In the genomic region with DNA sequence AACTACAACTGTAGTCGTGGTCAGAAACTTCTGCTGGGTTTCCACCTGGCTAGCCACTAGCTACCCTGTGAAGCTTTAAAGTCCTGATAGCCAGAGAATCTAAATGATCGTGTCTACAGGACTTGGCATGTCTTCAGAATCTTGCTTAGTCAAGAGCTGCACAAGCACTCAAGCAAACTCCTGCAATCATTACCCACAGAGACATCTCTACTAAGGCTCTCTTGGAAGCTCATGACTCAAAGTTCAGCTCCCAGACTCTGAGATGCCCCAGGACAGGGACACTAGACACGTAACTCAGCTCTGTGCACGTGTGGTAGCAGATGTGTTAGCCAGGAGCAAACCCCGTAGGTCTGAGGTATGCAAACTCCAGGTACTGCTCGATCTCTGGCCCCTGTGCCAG, we compare ENCODE assay signal across 21 mouse cellular contexts.
DNase-seq lines count a peak whose midpoint lies in the region; ATAC-seq and TF ChIP-seq lines count a peak whose summit lies in the region.
"Had no signal": no experiment of that assay in that cellular context is flagged by ENCODE, and none has a peak within 500 bp of the region (broad histone marks: within the 10 kb centered on the region; RNA-seq: fewer than 3 reads in every experiment).

No protein-coding gene starts in this region.

- no peak for TF ChIP-seq CTCF in MEL (IDR thresholded peaks at IDR 0.05 in 2 of 3, conservative IDR thresholded peaks at IDR 0.05 in 1 of 3; ENCODE audit: control insufficient read depth in 1 of 3, insufficient read depth in 1 of 3, low read depth in 2 of 3, low read length in 3 of 3, poor library complexity in 1 of 3, severe bottlenecking in 1 of 3)
- TF ChIP-seq CTCF in kidney, postnatal 0 days (IDR thresholded peaks at IDR 0.05; ENCODE audit: low read depth) = no peak

- TF ChIP-seq RAD21 in MEL (IDR thresholded peaks at IDR 0.05; ENCODE audit: low read depth, low read length) = no peak

- H3K4me1 ChIP-seq in kidney, embryonic 15.5 days = peaks cover 12% of the 10 kb centered on the region
- peaks cover 5 to 20% of the 10 kb centered on the region in 2 experiments; a peak in 3 of 4 replicates for H3K4me1 ChIP-seq in MEL (ENCODE audit: control insufficient read depth in 1 of 2, insufficient read depth in 2 of 2, low read length in 2 of 2)
- 0 out of 2 replicates have a peak, but pooled peaks cover 6% of the 10 kb centered on the region for H3K4me1 ChIP-seq in kidney, postnatal 0 days (replicated peaks; ENCODE audit: insufficient read depth, low read length)

- no peak overlapping the region for H3K27ac ChIP-seq in kidney, embryonic 15.5 days
- H3K27ac ChIP-seq in MEL (ENCODE audit: control insufficient read depth, low read depth, low read length) = no peak overlapping the region
- no peak overlapping the region for H3K27ac ChIP-seq in kidney, postnatal 0 days
- H3K27ac ChIP-seq: embryonic facial prominence, embryonic 15.5 days; forebrain, embryonic 10.5 days; gastrocnemius, adult 2 months; hindbrain, embryonic 10.5 days had no signal

- no peaks in the 10 kb centered on the region for H3K36me3 ChIP-seq in kidney, embryonic 15.5 days
- peaks cover 0 to 18% of the 10 kb centered on the region in 2 experiments; a peak in 2 of 4 replicates for H3K36me3 ChIP-seq in MEL (ENCODE audit: control insufficient read depth in 1 of 2, insufficient read depth in 2 of 2, low read length in 2 of 2)
- no peaks in the 10 kb centered on the region for H3K36me3 ChIP-seq in kidney, postnatal 0 days (ENCODE audit: insufficient read depth, low read length)
- H3K36me3 ChIP-seq: embryonic facial prominence, embryonic 15.5 days; forebrain, embryonic 10.5 days; heart, embryonic 12.5 days; hindbrain, embryonic 10.5 days had no signal

- no peak for ATAC-seq in kidney, embryonic 15.5 days (replicated peaks; ENCODE audit: low FRiP score)
- ATAC-seq in kidney, postnatal 0 days (replicated peaks; ENCODE audit: low FRiP score, low read depth) = peak; percentile 96
- ATAC-seq: activated CD4-positive, CD25-positive, alpha-beta regulatory T cell, adult 4 months; forebrain, embryonic 14.5 days; Patski had no signal

- 82% methylated on average over 6 of the region's 6 CpGs for WGBS in kidney, embryonic 15.5 days
- 77% methylated on average over 6 of the region's 6 CpGs for WGBS in kidney, postnatal 0 days

- H3K27me3 ChIP-seq in kidney, embryonic 15.5 days = peaks cover 48% of the 10 kb centered on the region
- H3K27me3 ChIP-seq in MEL (ENCODE audit: control insufficient read depth in 1 of 2, insufficient read depth in 2 of 2, low read length in 2 of 2) = no peaks in the 10 kb centered on the region
- 0 out of 2 replicates have a peak, but pooled peaks cover 4% of the 10 kb centered on the region for H3K27me3 ChIP-seq in kidney, postnatal 0 days (ENCODE audit: insufficient read depth, low read length)
- H3K27me3 ChIP-seq: embryonic facial prominence, embryonic 15.5 days had no signal

- H3K4me3 ChIP-seq in kidney, embryonic 15.5 days (replicated peaks) = no peak overlapping the region
- no peak overlapping the region for H3K4me3 ChIP-seq in MEL (ENCODE audit: control insufficient read depth in 1 of 2, insufficient read depth in 1 of 2, low read depth in 2 of 2, low read length in 2 of 2)
- no peak overlapping the region for H3K4me3 ChIP-seq in kidney, postnatal 0 days (replicated peaks; ENCODE audit: low read depth, low read length)
- H3K4me3 ChIP-seq: embryonic facial prominence, embryonic 15.5 days; erythroblast, embryonic 14.5 days; forebrain, embryonic 10.5 days; gastrocnemius, adult 2 months; heart, embryonic 12.5 days; hindbrain, embryonic 10.5 days had no signal

- H3K4me2 ChIP-seq in kidney, embryonic 15.5 days = no peak overlapping the region
- no peak overlapping the region for H3K4me2 ChIP-seq in kidney, postnatal 0 days (ENCODE audit: low read length)
- H3K4me2 ChIP-seq: embryonic facial prominence, embryonic 15.5 days; heart, embryonic 12.5 days had no signal

- no peak for TF ChIP-seq EP300 in MEL (IDR thresholded peaks at IDR 0.05; ENCODE audit: low read depth in 1 of 2, low read length in 2 of 2)

- peak; percentile 36 for DNase-seq in kidney, adult 18-20 months
- peak; percentile 5 for DNase-seq in MEL (ENCODE audit: low read depth, low spot score)
- no peak for DNase-seq in kidney, postnatal 0 days (ENCODE audit: low spot score)
- peak; percentile 30 to 68 for DNase-seq in kidney, postnatal 36 days
- no peak for DNase-seq in layer of hippocampus, postnatal 25 days (ENCODE audit: extremely low spot score in 1 of 2, low spot score in 1 of 2)
- DNase-seq in layer of hippocampus, adult 9-10 months (ENCODE audit: low spot score) = no peak
- DNase-seq: adrenal gland, postnatal 14 days; cerebellum, adult 2 months; cerebellum, postnatal 14 days; embryo, embryonic 11 days; gastrocnemius, adult 2 months; gastrocnemius, postnatal 25 days had no signal

- H3K9me3 ChIP-seq in kidney, embryonic 15.5 days (replicated peaks) = no peaks in the 10 kb centered on the region
- no peaks in the 10 kb centered on the region for H3K9me3 ChIP-seq in MEL (replicated peaks; ENCODE audit: insufficient read depth, low read length)
- H3K9me3 ChIP-seq in kidney, postnatal 0 days (replicated peaks; ENCODE audit: low read length) = no peaks in the 10 kb centered on the region
- H3K9me3 ChIP-seq: embryonic facial prominence, embryonic 15.5 days; forebrain, embryonic 10.5 days; heart, embryonic 12.5 days; hindbrain, embryonic 10.5 days had no signal

- no peaks in the 10 kb centered on the region for H3K79me2 ChIP-seq in MEL (ENCODE audit: control insufficient read depth, insufficient read depth, low read length, poor library complexity)

- H3K9ac ChIP-seq in kidney, embryonic 15.5 days = no peak overlapping the region
- no peak overlapping the region for H3K9ac ChIP-seq in MEL (ENCODE audit: control insufficient read depth, low read depth, low read length, poor library complexity, severe bottlenecking)
- H3K9ac ChIP-seq in kidney, postnatal 0 days (ENCODE audit: low read depth, low read length) = no peak overlapping the region
- H3K9ac ChIP-seq: embryonic facial prominence, embryonic 15.5 days; heart, embryonic 12.5 days had no signal

- no peak for TF ChIP-seq POLR2A in MEL (IDR thresholded peaks at IDR 0.05; ENCODE audit: control insufficient read depth in 1 of 2, insufficient read depth in 1 of 2, low read depth in 1 of 2, low read length in 2 of 2, poor library complexity in 1 of 2)

TF ChIP-seq in MEL, 35 proteins besides CTCF, POLR2A, EP300 and RAD21:
- TF ChIP-seq HCFC1 (IDR thresholded peaks at IDR 0.05; ENCODE audit: low read depth, low read length) (no peak), TBP (IDR thresholded peaks at IDR 0.05; ENCODE audit: low read depth, low read length) (no peak), GABPA (IDR thresholded peaks at IDR 0.05; ENCODE audit: low read depth, low read length) (no peak), ZC3H11A (IDR thresholded peaks at IDR 0.05; ENCODE audit: low read depth, low read length) (no peak), ETS1 (IDR thresholded peaks at IDR 0.05; ENCODE audit: low read depth, low read length) (no peak), SMC3 (IDR thresholded peaks at IDR 0.05; ENCODE audit: low read depth, low read length) (no peak), POLR2AphosphoS5 (IDR thresholded peaks at IDR 0.05; ENCODE audit: borderline replicate concordance, low read depth, low read length) (no peak), MAX (IDR thresholded peaks at IDR 0.05; ENCODE audit: low read length) (no peak), CHD2 (IDR thresholded peaks at IDR 0.05; ENCODE audit: low read length) (no peak), NRF1 (IDR thresholded peaks at IDR 0.05; ENCODE audit: insufficient read depth, low read depth, low read length, poor library complexity, severe bottlenecking) (no peak), UBTF (IDR thresholded peaks at IDR 0.05; ENCODE audit: borderline replicate concordance, insufficient read depth, low read depth, low read length) (no peak), MEF2A (IDR thresholded peaks at IDR 0.05; ENCODE audit: extremely low read depth, insufficient replicate concordance, low read depth, low read length, poor library complexity, severe bottlenecking) (no peak), GATA1 (IDR thresholded peaks at IDR 0.05; ENCODE audit: low read depth, low read length) (no peak), MAZ (IDR thresholded peaks at IDR 0.05; ENCODE audit: low read depth, low read length) (no peak), MYB (IDR thresholded peaks at IDR 0.05; ENCODE audit: low read depth, low read length) (no peak), POLR2AphosphoS2 (IDR thresholded peaks at IDR 0.05; ENCODE audit: low read length) (no peak), ZNF384 (IDR thresholded peaks at IDR 0.05; ENCODE audit: low read depth, low read length) (no peak)
TF ChIP-seq in MEL: peak in this region for 0.

Comparison
In these comparisons a context has a peak if more than half of its experiments do, and no peak if none do; other contexts are left out.
1. DNase-seq: peak in kidney, adult 18-20 months (single experiment), MEL (single experiment) and kidney, postnatal 36 days (2 of 2); none in kidney, postnatal 0 days (single experiment), layer of hippocampus, postnatal 25 days (0 of 2) and layer of hippocampus, adult 9-10 months (single experiment).